Mouse (Mus musculus) testis, adult 2 months (tissue): ENCODE results near the gene Skiv2l. TPM values are rescaled to one million over a fixed set of nuclear protein-coding genes. Genes with fewer than 3 reads are reported as not detected.

Experiments used
- H3K27ac ChIP-seq: fragments of 200-500 bp; 2 replicates; pipeline ENCODE4 v1.5.1; 2012; ENCODE audit warnings: low read depth, low read length; ENCODE audit not compliant: control insufficient read depth, insufficient read depth
- H3K27me3 ChIP-seq: fragments of 200-500 bp; 2 replicates; pipeline ENCODE4 v1.6.1; 2012; ENCODE audit warnings: mild to moderate bottlenecking, low read length, moderate library complexity; ENCODE audit not compliant: control insufficient read depth, insufficient read depth
- H3K36me3 ChIP-seq: fragments of 200-500 bp; 2 replicates; pipeline ENCODE4 v1.6.1; 2012; ENCODE audit warnings: mild to moderate bottlenecking, low read length; ENCODE audit not compliant: control insufficient read depth, insufficient read depth
- H3K4me1 ChIP-seq: fragments of 200-500 bp; 2 replicates; pipeline ENCODE4 v1.6.1; 2012; ENCODE audit warnings: low read length; ENCODE audit not compliant: control insufficient read depth, insufficient read depth
- H3K4me3 ChIP-seq: fragments of 200-500 bp; 2 replicates; pipeline ENCODE4 v1.5.1; 2012; ENCODE audit warnings: low read depth, mild to moderate bottlenecking, low read length, moderate library complexity, mixed read lengths; ENCODE audit not compliant: control insufficient read depth
- CTCF ChIP-seq: fragments of 200-500 bp; IDR thresholded peaks from 2 replicates; pipeline ENCODE4 v1.5.1; 2012; ENCODE audit warnings: low read depth, mild to moderate bottlenecking, inconsistent platforms, low read length, moderate library complexity; ENCODE audit not compliant: control insufficient read depth, insufficient read depth, insufficient replicate concordance
- POLR2A ChIP-seq: fragments of 200-500 bp; IDR thresholded peaks from 2 replicates; pipeline ENCODE4 v1.6.1; 2012; ENCODE audit warnings: low read depth, mild to moderate bottlenecking, inconsistent platforms, low read length, moderate library complexity; ENCODE audit not compliant: control insufficient read depth
- polyA plus RNA-seq: library from polyadenylated mRNA; depleted of rRNA; stranded (reverse); fragments of >200 nt; gene quantifications from 2 replicates; pipeline ENCODE4 v1.2.3, GENCODE M21; 2012; rRNA removed

Gene Skiv2l
- polyA plus RNA-seq: 137 and 142 TPM in 2 replicates

GRCm38 (mm10) chr17:34849722-34850516, at the start of gene Skiv2l, which contains the start of gene Nelfe:
TSS of gene Skiv2l (minus strand) at chr17:34850210.
TSS of gene Nelfe (plus strand) at chr17:34850391.
- H3K36me3 ChIP-seq: peaks cover 2% of the 10 kb centered on the region; the same call in 1 of the 2 replicates
- peak within 1 kb of the TSS; percentile 88 for H3K4me3 ChIP-seq
- TF ChIP-seq POLR2A (0 out of 2 replicates have a peak, but pooled peaks have one; percentile 15), CTCF (no peak)
- H3K27ac ChIP-seq: peak within 1 kb of the TSS; percentile 85
- no peaks in the 10 kb centered on the region for H3K27me3 ChIP-seq
- H3K4me1 ChIP-seq: peaks cover 3% of the 10 kb centered on the region

- H3K4me3 ChIP-seq: peak overlapping the region; percentile 91
- peaks cover 3% of the 10 kb centered on the region; the same call in 1 of the 2 replicates for H3K36me3 ChIP-seq
- no peak for TF ChIP-seq CTCF
- no peak for TF ChIP-seq POLR2A
- H3K27me3 ChIP-seq: no peaks in the 10 kb centered on the region
- peak overlapping the region; percentile 83 for H3K27ac ChIP-seq
- peaks cover 15% of the 10 kb centered on the region for H3K4me1 ChIP-seq
These were observed 49.3 kb upstream of the Skiv2l start for GRCm38 (mm10) chr17:34899053-34899889.

GRCm38 (mm10) chr17:34898706-34899052, 48.7 kb upstream of the Skiv2l start:
- H3K36me3 ChIP-seq: peaks cover 3% of the 10 kb centered on the region; the same call in 1 of the 2 replicates
- no peaks in the 10 kb centered on the region for H3K27me3 ChIP-seq
- TF ChIP-seq POLR2A (no peak), CTCF (no peak)
- H3K4me1 ChIP-seq: peaks cover 19% of the 10 kb centered on the region
- H3K27ac ChIP-seq: no peak overlapping the region
- H3K4me3 ChIP-seq: peak overlapping the region; percentile 91

- H3K4me3 ChIP-seq: peak within 1 kb of the TSS; percentile 91
- peaks cover 3% of the 10 kb centered on the region; the same call in 1 of the 2 replicates for H3K36me3 ChIP-seq
- H3K27me3 ChIP-seq: no peaks in the 10 kb centered on the region
- peaks cover 23% of the 10 kb centered on the region for H3K4me1 ChIP-seq
- peak within 1 kb of the TSS; percentile 90 for H3K27ac ChIP-seq
- peak; percentile 52 for TF ChIP-seq POLR2A
- TF ChIP-seq CTCF: no peak
These were observed 48.2 kb upstream of the Skiv2l start, which contains the start of the genes C2 and Ehmt2 for GRCm38 (mm10) chr17:34898160-34898586. TSS of gene C2 (minus strand) at chr17:34898265. TSS of gene Ehmt2 (plus strand) at chr17:34898469.

GRCm38 (mm10) chr17:34897373-34898159, 47.6 kb upstream of the Skiv2l start:
- no peaks in the 10 kb centered on the region for H3K36me3 ChIP-seq
- TF ChIP-seq POLR2A: no peak
- no peak for TF ChIP-seq CTCF
- peak overlapping the region; percentile 90 for H3K27ac ChIP-seq
- H3K4me1 ChIP-seq: peaks cover 26% of the 10 kb centered on the region
- no peaks in the 10 kb centered on the region for H3K27me3 ChIP-seq
- H3K4me3 ChIP-seq: peak overlapping the region; percentile 80

GRCm38 (mm10) chr17:34896366-34896765, 46.4 kb upstream of the Skiv2l start:
- no peak overlapping the region for H3K4me3 ChIP-seq
- TF ChIP-seq POLR2A (no peak), CTCF (no peak)
- H3K36me3 ChIP-seq: no peaks in the 10 kb centered on the region
- H3K27ac ChIP-seq: no peak overlapping the region
- H3K4me1 ChIP-seq: peaks cover 26% of the 10 kb centered on the region
- no peaks in the 10 kb centered on the region for H3K27me3 ChIP-seq
